Mouse (Mus musculus) heart, postnatal 4 days (tissue): Measurements from ENCODE around the gene Stk32c. TPM values are rescaled to one million over a fixed set of nuclear protein-coding genes. Genes with fewer than 3 reads are reported as not detected.
A peak's percentile ranks its signal among the peaks of the same experiment; 100 is the strongest.

ENCODE experiments used
- DNase-seq: peaks from one replicate; pipeline ENCODE4 v3.0.0; 2021
- total RNA-seq, 2 experiments: library from RNA; stranded (reverse); gene quantifications; 2 replicates each; pipeline ENCODE4 v1.2.3; 2021

Stk32c gene
- total RNA-seq, 2 experiments from 2014 or later = 3.3 to 3.4 TPM

GRCm38 (mm10) chr7:139197022-139197421 lies 16.1 kb downstream of the Stk32c start:
- DNase-seq = no peak

- no peak for DNase-seq
These were observed 21.5 kb downstream of the Stk32c start for GRCm38 (mm10) chr7:139191619-139192018.

- DNase-seq = no peak
These were observed 22.5 kb downstream of the Stk32c start for GRCm38 (mm10) chr7:139190616-139191015.

- peak; percentile 43 for DNase-seq
These were observed 24.4 kb downstream of the Stk32c start for GRCm38 (mm10) chr7:139188634-139189207.

GRCm38 (mm10) chr7:139187771-139188633 lies 25.1 kb downstream of the Stk32c start:
- DNase-seq = peak; percentile 83

GRCm38 (mm10) chr7:139187277-139187676 lies 25.8 kb downstream of the Stk32c start:
- no peak for DNase-seq

GRCm38 (mm10) chr7:139186436-139186835 lies 26.7 kb downstream of the Stk32c start:
- DNase-seq = no peak

- no peak for DNase-seq
These were observed 27.1 kb downstream of the Stk32c start for GRCm38 (mm10) chr7:139185971-139186370.

GRCm38 (mm10) chr7:139184846-139185245 lies 28.3 kb downstream of the Stk32c start:
- DNase-seq = no peak

GRCm38 (mm10) chr7:139184396-139184795 lies 28.7 kb downstream of the Stk32c start:
- DNase-seq = no peak

GRCm38 (mm10) chr7:139180058-139180457 lies 33.0 kb downstream of the Stk32c start:
- DNase-seq = no peak

- DNase-seq = no peak
These were observed 33.8 kb downstream of the Stk32c start for GRCm38 (mm10) chr7:139179299-139179698.

- DNase-seq = no peak
These were observed 44.0 kb downstream of the Stk32c start for GRCm38 (mm10) chr7:139169143-139169542.

- DNase-seq = no peak
These were observed 48.7 kb downstream of the Stk32c start for GRCm38 (mm10) chr7:139164410-139164809.

- no peak for DNase-seq
These were observed 54.2 kb downstream of the Stk32c start for GRCm38 (mm10) chr7:139158956-139159355.

GRCm38 (mm10) chr7:139158549-139158948 lies 54.6 kb downstream of the Stk32c start:
- no peak for DNase-seq

GRCm38 (mm10) chr7:139157541-139157940 lies 55.6 kb downstream of the Stk32c start:
- DNase-seq = no peak

GRCm38 (mm10) chr7:139156341-139157058 lies 56.6 kb downstream of the Stk32c start:
- DNase-seq = peak; percentile 42

GRCm38 (mm10) chr7:139152927-139153326 lies 60.2 kb downstream of the Stk32c start:
- DNase-seq = peak; percentile 37

GRCm38 (mm10) chr7:139151116-139151515 lies 62.0 kb downstream of the Stk32c start:
- peak; percentile 36 for DNase-seq

GRCm38 (mm10) chr7:139149373-139149772 lies 63.7 kb downstream of the Stk32c start:
- no peak for DNase-seq

GRCm38 (mm10) chr7:139147360-139147759 lies 65.7 kb downstream of the Stk32c start:
- DNase-seq = peak; percentile 36

- no peak for DNase-seq
These were observed 67.2 kb downstream of the Stk32c start for GRCm38 (mm10) chr7:139145891-139146290.
